Mouse (Mus musculus) c-Kit-negative CD71-positive TER-119-positive erythroid progenitor cells, embryonic 14.5 days (primary cell): ENCODE measurements around the gene Rab28.
"Not testable (repeated sequence)": the region's sequence is repeated elsewhere in the genome, so short reads cannot be mapped to it uniquely, and the experiment has no call there.

Experiments used
- DNase-seq: peaks from one replicate; pipeline ENCODE4 v3.0.0-alpha.2; 2013; ENCODE audit warnings: low read depth, low spot score

Rab28 gene

DNA sequence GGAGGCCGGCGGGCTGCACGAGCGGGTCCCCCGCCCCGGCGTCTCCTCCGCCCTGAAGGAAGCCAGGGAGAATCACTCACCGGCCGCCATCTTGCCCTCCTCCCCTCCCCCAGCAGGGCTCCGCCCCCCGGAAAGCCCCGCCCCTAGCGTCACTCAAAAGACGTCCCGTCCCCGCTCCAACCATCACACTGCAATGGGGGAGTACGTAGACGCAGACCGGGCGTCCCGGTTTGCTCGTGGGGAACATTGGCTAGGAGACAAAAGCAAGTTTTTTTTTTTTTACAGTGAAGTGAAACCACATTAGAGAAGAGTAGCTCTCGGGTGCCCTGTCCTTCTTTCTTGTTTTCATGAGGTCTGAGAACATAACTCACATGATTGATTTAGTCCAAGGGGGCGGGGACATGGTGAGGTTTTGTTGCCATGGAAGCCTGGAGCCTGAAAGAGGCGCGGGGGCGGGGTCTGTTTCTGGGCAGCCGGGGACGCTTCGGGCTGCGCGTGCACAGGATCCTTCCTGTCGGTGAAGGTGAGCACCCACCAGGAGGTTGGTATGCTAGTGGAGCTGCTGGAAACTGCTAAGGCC, at the start of gene Rab28:
Gene Rab28 (minus strand): TSS at position 107 of the 580 bp plus-strand sequence.
- DNase-seq, result peak; percentile 90

DNA sequence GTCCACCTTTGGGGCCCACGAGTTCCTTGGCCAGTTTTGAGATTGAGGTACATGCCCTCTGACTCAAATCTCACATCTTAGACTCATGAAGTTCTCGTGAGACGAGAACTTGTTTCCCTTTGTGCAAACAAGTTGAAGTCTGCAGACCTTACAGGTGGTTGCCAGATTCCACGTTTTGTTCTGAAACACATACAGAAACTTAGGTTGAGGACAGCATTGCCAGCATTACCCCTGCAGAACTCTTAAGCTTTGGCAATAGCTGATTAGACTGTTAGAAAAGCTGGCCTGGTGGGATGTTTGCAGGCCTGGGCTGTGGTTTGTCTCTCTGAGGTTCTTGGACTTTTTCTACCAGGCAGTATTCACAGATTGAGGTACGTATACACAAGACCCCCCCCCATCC, 49.4 kb upstream of the Rab28 start:
- DNase-seq, result no peak

DNA sequence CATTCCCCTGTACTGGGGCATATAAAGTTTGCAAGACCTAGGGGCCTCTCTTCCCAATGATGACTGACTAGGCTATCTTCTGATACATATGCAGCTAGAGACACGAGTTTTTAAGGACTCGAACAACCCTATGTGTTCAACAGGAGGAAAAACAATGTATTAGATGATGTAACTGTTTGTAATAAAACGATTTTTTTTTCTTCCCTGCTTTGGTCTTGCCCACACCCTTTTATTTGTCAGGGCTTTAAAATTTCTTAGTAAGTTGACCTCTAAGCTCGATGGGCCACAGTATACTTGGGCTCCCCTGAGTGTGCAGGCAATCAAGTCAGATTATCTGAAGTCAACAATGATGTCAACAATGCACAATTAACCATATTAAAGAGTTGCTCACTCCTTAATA, 48.4 kb upstream of the Rab28 start:
- no peak for DNase-seq

DNA sequence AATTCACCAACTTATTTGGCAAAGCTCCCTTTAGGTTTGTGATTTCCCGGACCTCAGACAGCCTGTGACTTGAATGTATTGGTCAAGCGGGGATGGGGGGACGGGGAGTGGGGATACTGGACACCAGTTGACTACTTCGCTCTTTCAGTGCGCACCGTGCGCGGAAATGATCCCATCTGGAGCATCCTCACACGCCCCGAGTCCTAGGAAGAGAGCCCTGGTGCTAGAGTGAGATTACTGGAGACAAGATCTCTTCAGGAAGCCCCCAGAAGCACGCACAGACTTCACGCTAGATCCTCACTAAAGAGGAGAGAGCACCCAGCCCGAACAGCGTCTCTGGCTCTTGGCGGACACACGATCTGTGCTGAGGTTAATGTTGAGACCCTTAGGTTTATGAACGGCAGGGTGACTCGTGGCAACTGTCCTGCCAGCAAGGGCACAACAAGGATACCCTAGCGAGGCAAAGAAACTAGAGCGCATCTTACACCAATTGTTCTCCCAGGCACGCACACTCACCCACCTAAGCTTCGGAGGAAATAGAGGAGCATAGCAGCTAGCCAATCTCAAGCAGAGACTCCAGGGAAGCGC, 47.5 kb upstream of the Rab28 start:
- DNase-seq, result no peak

DNA sequence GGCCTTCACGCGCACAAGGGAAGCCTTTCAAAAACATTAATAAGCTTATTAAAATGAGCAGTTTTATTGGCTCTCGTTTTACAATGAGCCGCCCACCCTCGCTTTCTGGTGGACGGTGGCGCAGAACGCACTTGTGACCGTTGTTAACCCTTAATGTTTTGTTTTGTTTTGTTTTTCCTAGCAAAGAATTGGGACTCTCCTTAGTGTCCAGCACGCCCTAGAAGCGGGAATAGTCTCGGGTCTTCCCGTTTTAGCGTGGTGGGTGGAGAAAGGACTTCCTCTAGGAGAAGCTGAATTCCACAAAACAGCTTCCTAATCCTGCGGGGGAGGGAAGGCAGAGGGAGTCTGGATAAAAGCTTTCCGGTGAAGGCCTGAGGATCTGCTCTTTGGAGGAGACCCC, 46.9 kb upstream of the Rab28 start:
- no peak for DNase-seq

DNA sequence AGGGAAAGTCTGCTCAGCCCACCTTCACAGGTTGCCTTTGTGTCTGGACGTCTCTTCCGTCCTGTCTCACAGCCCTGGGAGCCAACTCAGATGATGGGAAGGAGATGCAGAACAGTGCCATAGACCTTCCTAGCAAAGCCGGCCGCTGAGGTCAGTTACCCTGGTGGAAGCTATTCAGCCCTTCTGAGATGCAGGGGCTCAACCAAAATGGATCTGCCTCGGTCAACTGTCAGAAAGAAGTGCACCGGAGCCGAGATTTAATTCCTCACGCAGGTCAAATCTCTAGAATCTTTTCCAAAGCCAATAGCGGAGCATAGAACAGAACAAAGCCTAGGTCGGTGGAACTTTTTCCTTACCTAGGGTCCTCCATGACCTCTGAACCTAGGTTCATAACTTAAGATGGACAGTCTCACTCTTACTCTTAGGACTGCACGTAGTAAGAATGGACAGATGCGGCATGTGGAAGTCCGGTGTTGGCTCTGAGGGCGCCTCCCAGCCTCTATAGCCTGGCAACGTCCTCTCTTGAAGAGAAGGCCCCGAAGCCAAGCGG, 46.3 kb upstream of the Rab28 start:
- no peak for DNase-seq

DNA sequence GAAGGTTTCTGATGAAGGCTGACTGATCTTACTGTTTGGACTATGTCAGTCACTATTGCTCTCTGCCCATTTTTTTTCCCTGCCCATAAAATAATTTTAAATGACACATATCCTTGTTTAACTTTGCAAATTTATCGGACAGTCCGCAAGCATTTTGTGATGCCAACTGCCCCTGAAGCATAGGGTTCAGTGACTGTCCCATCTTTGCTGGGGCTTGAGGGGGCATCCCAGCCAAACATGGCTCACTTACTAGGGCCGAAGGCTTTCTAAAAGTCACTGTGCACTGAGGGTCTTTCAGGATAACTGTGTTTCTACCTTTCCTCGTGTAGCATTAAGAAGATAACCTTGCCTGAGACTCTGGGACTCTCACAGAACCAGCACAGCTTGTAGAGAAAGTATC, 44.8 kb upstream of the Rab28 start:
- DNase-seq, result no peak

DNA sequence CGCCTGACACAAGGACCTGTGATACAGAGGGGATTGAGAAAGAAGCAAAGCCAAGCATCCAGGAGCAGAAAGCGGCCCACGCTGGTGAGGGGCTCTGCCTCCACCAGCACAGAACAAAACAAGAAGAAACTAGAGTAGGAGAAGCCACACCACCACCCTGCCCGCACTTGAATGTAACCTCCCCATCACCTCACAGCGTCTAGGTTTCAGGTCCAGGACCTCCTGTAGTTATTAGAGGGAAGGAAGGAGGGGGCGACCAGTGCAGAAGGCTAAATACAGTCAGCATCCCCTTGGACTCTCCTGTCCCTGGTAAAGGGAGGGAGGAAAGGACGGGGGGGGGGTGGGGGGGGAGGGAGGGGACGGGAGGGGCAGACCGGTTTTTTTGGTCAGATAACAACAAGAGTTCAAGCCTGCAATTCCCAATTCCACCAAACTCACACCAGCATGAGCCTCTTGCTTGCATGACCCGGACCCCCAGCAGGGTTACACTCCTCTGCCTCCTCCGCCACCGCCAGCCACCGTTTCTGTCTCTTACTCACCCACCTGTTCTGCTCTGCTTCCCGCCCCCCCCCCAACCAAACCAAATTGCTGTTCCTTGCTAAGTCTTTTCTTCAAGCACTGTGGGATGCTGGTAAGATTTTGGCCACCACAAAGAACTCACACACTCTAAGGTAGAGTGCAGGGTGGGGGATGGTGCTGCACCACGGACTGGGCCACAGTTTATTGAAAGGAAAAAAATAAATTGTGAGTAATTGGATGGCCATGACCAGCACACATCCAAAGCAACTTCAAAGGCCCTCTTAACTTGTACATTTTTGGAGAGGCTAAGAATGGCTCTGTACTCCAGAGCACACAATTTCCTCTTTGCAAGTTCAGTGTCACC, 37.2 kb upstream of the Rab28 start:
- no peak for DNase-seq

DNA sequence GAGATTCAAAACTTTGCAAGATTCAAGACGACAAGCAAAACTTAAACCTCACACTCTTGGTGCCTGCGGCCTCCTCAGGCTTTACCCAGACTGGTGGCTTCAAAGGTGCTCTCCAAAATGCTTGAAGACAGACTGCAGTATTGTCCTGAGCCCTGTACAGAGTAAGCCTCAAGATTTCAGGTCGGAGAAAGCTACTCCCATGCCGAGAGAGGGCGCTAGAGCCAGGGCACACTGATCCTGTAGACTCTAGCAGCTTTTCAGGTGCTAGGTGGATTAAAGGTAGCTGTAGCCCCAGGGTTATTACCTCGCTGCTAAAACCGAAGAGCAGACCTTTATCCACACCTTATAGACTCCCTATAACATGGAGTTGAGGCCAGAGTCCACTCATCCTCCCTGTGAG, 36.3 kb upstream of the Rab28 start:
- DNase-seq, result no peak

DNA sequence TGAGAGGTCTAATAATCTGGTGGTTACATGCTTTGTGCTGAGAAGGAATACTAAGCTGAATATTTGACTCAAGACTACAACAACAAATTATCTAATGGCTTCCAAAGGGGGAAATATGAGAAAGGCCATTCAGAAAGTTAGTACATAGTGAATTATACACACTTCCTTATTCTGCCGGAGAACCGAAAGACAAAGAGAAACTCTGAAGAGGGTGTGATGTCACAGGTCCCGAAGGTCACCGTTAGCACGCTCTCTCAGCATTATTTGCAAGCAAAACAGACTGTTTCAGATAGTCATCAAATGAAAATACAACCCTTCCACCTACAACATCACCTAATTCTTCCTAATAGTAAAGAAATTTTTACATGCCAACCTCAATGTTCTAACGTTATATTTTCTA, 30.9 kb upstream of the Rab28 start:
- no peak for DNase-seq

DNA sequence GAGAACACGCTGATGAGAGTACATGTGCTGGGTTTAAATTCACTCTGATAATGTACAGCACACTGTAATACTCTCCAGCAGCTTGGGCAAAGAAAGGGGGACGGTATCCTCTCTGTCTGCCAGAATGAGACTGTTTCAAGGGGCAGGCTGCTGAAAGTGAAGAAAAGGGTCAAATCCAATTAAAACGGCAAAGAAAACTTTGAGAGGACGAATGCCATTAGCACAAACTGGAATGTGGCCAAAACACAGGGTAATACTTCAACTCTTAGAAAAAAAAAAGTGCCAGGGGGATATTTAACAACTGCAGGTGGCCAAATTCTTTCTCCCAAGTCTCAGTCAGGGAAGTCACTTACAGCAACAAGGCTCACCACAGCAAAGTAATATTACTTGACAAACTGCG, 29.1 kb upstream of the Rab28 start:
- no peak for DNase-seq

DNA sequence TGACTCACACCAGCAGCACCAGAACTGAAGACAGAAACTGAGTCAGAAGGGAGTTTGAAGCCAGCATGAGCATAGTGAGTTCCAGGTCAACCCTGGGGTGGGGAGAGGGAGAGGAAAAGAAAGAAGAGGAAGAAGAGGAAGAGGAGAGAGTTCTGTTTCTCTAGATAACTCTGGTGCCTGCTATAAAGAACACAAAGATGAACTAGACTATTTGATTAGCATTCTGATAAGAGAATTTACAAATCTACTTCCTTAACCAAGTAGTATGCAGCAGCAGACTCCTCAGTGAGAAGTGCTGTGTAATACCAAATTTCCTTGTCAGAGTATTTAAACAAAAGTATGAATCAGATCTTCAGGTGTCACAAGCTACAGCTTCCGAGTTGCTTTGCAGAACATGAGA, 19.1 kb upstream of the Rab28 start:
- no peak for DNase-seq

DNA sequence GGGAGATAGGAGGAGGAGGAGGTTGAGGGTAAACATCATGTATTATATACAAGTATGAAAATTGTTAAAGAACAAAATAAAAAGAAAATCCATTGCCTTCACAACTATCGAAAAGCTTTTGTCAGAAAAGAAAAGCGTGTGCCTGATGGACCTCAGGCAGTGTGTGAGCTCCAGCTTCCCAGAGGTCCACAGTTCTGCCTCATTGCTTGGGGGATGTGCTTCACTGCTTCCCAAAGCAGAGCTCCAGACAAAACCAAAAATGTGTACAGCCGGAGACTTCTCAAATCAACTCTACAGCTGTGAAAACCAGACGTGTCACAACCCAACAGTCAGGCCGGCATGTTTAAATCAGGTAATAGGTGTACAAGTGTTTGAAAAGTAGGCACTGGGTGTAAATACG, 17.6 kb upstream of the Rab28 start:
- no peak for DNase-seq

DNA sequence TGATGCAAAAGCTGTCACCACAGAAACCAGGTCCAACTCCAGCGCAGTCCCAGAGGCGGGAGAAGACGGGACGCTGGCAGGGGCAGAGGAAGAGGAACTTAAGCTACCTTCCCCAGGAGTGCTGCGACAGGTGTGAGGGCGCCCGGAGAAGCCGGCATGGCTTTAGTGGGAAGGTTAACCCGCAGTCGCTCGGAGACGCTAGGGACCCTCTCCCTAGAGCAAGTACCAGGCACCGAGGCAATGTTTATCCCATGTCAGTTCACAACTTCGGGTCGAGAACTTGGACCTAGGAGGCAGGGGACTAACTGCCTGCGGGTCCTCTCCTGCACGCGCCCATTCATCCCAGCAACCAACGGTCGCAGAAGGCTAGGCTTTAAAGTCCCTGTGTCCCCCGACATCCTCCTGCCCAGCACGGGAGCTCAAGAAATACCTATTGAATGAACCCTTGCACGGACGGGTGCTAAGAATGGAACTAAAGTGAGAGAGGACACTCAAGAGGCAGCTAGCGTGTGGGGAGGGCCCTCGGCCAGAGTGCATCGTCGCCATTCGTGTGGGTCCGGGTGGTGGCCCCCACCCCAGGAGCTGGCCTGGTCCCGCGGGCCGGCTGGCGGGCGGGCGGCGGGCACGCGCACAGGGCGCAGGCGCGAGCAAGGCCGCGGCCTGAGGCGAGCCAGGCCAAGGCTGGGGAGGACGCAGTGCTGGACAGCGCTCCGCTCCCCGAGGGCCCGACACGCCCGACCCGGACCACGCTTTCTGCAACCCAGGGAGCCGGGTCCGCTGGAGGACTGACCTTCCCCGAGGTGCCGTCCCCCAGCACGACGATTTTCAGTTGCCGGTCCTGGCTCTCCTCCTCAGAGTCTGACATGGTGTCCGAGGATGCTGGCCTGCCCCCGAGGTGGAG, 592 bp downstream of the Rab28 start:
- peak; percentile 24 for DNase-seq

DNA sequence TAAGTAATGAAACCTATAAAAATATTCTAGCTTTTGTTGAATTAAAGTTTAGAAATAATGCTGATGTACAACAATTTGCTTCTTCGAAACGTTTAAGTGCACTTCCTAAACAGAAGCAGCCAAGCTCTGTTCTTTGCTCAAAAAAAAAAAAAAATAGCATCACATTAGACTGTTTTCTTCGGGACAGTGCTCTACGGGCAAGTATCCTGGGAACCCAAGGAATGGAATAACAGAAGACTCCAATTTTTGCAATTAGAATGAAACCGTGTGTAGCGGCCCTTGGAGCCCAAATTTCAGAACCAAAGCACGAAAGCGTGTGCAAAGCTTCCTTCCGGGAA, 1.2 kb downstream of the Rab28 start:
- no peak for DNase-seq

DNA sequence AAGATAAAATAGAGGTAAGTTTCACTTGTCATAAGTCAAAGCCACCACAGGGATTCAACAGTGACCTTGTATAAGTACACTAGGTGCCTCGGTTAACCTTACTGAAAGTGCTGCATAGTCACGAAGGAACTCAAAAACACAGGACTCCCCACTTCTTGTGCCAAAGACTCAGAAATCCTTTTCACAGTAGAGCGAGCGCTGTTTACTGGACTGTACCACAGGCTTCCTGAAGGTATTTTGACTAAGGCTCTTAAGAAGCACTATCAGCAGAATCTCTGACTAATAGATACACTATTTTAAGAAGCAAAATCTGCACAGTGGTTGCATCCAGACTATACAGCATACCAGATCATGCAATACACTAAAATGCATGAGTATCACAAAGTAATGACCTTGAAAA, 6.9 kb downstream of the Rab28 start:
- DNase-seq, result not testable (repeated sequence)

DNA sequence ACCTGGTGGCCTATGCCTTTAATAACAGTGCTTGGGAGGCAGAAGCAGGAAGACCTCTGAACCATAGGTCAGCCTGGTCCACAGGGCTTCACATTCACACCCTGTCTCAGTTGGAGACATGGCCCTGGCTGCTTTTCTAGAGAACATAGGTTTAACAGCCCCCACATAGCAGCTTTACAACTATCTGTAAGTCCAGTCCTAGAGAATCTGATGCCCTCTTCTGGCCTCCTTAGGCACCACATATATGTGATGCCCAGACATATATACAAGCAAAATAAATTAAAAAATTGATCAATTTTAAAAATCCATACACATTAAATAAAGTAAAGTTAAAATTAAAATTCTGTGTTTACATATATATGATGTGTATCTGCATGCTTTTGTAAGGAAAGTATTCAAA, 10.0 kb downstream of the Rab28 start:
- DNase-seq, result no peak

DNA sequence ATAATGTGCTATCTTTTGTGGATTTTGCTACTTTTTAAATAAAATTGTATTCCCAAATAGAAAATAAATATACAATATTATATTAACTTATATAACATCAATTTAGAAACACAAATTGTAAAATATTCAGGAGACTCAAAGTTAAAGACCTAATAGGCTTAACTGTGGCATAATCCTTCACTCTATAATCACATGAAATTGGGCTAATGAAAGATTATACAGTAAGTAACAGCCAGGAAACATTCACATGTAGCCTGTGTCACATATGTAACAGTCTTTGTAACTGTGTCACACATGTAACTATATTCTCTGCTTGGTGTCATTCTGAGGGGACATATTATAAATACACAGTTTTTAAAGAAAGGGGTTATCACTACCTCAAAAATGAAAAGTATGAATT, 22.9 kb downstream of the Rab28 start:
- no peak for DNase-seq

DNA sequence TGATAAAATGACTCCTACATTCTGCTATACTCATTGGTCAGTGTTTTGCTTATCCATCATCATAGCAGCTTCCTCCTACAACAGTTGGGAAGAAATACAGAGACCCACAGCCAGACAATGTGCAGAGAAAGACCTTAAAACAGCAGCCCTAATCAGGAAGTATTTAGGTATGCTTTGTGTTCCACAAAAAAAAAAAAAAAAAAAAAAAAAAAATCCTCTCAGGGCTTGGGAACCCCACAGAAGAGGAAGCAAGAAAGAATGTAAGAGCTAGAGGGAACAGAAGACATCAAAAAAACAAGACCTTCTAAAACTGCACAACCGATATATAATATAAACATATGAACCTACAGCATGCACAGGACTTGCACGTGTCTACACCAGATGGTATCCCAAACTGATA, 24.0 kb downstream of the Rab28 start:
- no peak for DNase-seq

DNA sequence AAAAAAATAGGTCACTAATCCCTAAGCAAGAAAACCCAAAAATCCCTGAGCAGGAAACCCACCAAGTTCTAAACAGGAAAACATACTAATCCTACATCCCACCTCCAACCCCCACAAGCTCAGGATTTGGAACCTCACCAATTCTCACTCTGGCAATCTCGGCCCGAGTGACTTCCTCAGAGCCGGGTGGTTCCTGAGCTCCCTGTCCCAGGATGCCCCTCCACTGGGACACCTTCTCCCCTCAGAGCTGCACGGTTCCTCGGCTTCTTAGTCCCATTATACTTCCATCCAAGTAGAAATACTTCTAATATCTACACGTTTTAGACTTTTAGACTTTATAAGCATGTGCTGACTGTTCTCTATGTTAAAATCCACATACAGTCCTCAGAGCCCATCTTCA, 41.9 kb downstream of the Rab28 start:
- DNase-seq, result no peak

DNA sequence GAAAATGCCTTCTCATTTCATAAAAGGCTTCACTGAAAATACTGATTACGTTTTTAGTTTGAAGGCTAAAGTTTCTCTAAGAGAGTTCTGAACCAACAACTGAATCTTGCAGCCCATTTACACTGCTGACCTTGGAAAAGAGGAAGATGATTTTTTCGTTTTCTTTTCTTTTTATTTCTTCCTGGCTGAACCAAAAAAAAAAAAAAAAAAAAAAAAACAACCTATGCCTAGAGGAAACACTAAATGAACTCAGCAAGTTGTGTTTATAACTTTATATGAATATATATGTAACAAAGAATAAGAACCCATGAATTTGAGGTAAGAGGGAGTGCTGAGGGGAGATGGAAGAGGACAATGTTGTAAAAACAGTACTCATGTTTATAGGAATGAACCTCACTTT, 71.2 kb downstream of the Rab28 start:
- DNase-seq, result no peak
